Mouse (Mus musculus) hindbrain, embryonic 15.5 days (tissue): ENCODE measurements at regions not wholly inside any gene's neighbourhood (a gene's known extent, or its start where the extent isn't known, plus 50 kb on each side); places are given as distances from the start of the nearest gene placed in this dataset.

Source experiments
- ATAC-seq: fragments of 200-750 bp; cut with Nextera tagmentation; 2 replicates; pipeline ENCODE4 v1.8.0; 2017; ENCODE audit warnings: low read depth, moderate number of reproducible peaks, moderate TSS enrichment; ENCODE audit not compliant: low FRiP score
- H3K27ac ChIP-seq: fragments of 300-500 bp; sonication (generic); replicated peaks from 2 replicates; pipeline ENCODE4 v1.5.1; 2015; ENCODE audit warnings: mild to moderate bottlenecking, inconsistent platforms
- H3K27me3 ChIP-seq: fragments of 300-500 bp; sonication (generic); 2 replicates; pipeline ENCODE4 v1.6.1; 2015; ENCODE audit warnings: control low read depth, inconsistent platforms
- H3K36me3 ChIP-seq: fragments of 300-500 bp; sonication (generic); 2 replicates; pipeline ENCODE4 v1.6.1; 2015; ENCODE audit warnings: control low read depth, inconsistent platforms
- H3K4me1 ChIP-seq: fragments of 300-500 bp; sonication (generic); replicated peaks from 2 replicates; pipeline ENCODE4 v1.6.1; 2015; ENCODE audit warnings: control low read depth, inconsistent platforms
- H3K4me2 ChIP-seq: fragments of 300-500 bp; sonication (generic); 2 replicates; pipeline ENCODE4 v1.6.1; 2015; ENCODE audit warnings: moderate library complexity, mild to moderate bottlenecking, inconsistent platforms
- H3K4me3 ChIP-seq: fragments of 300-500 bp; sonication (generic); 2 replicates; pipeline ENCODE4 v1.5.1; 2015; ENCODE audit warnings: mild to moderate bottlenecking, inconsistent platforms
- H3K9ac ChIP-seq: fragments of 300-500 bp; sonication (generic); 2 replicates; pipeline ENCODE4 v1.6.1; 2015; ENCODE audit warnings: inconsistent platforms
- H3K9me3 ChIP-seq: fragments of 300-500 bp; sonication (generic); 2 replicates; pipeline ENCODE4 v1.6.1; 2016; ENCODE audit warnings: control low read depth, inconsistent platforms
- WGBS: fragments of 180-500 bp; shearing (Covaris S2); methylation state at CpG from one replicate; pipeline ENCODE4 v1.1.7; 2015; 5-methylcytosine and 5-hydroxymethylcytosine counted together

- 36% methylated on average over 1 of the region's 1 CpGs for WGBS
- Histone ChIP-seq H3K4me2 (no peak overlapping the region), H3K9me3 (no peaks in the 10 kb centered on the region), H3K36me3 (no peaks in the 10 kb centered on the region), H3K9ac (no peak overlapping the region), H3K4me1 (no peaks in the 10 kb centered on the region), H3K27ac (no peak overlapping the region), H3K4me3 (no peak overlapping the region), H3K27me3 (no peaks in the 10 kb centered on the region)
- no peak for ATAC-seq
Measured at GRCm38 (mm10) chr5:38967010-38967409, 90.4 kb upstream of the Clnk start.

- ATAC-seq: no peak
- Histone ChIP-seq H3K27ac (no peak overlapping the region), H3K4me1 (no peaks in the 10 kb centered on the region), H3K4me3 (no peak overlapping the region), H3K9ac (no peak overlapping the region), H3K27me3 (no peaks in the 10 kb centered on the region), H3K36me3 (no peaks in the 10 kb centered on the region), H3K9me3 (no peaks in the 10 kb centered on the region), H3K4me2 (no peak overlapping the region)
Measured at GRCm38 (mm10) chr5:38964445-38964844, 87.8 kb upstream of the Clnk start.

- no peak overlapping the region for H3K9ac ChIP-seq
- no peak overlapping the region for H3K4me3 ChIP-seq
- 58% methylated on average over 9 of the region's 9 CpGs for WGBS
- no peaks in the 10 kb centered on the region for H3K9me3 ChIP-seq
- H3K27me3 ChIP-seq: no peaks in the 10 kb centered on the region
- H3K27ac ChIP-seq: no peak overlapping the region
- peak; percentile 63; the same call in 1 of the 2 replicates for ATAC-seq
- no peaks in the 10 kb centered on the region for H3K36me3 ChIP-seq
- H3K4me1 ChIP-seq: no peaks in the 10 kb centered on the region
- H3K4me2 ChIP-seq: no peak overlapping the region
Measured at GRCm38 (mm10) chr5:38950520-38951288, 74.1 kb upstream of the Clnk start.

- Histone ChIP-seq H3K27me3 (no peaks in the 10 kb centered on the region), H3K27ac (no peak overlapping the region), H3K36me3 (no peaks in the 10 kb centered on the region), H3K4me1 (no peaks in the 10 kb centered on the region), H3K9me3 (no peaks in the 10 kb centered on the region), H3K9ac (no peak overlapping the region), H3K4me3 (no peak overlapping the region), H3K4me2 (no peak overlapping the region)
- 73% methylated on average over 5 of the region's 5 CpGs for WGBS
- ATAC-seq: no peak
Measured at GRCm38 (mm10) chr5:38945903-38946686, 69.5 kb upstream of the Clnk start.

GRCm38 (mm10) chr5:38932382-38933079, 55.9 kb upstream of the Clnk start:
- WGBS: 71% methylated on average over 7 of the region's 7 CpGs
- Histone ChIP-seq H3K27ac (no peak overlapping the region), H3K4me3 (no peak overlapping the region), H3K36me3 (no peaks in the 10 kb centered on the region), H3K27me3 (no peaks in the 10 kb centered on the region), H3K4me1 (no peaks in the 10 kb centered on the region), H3K4me2 (no peak overlapping the region), H3K9me3 (no peaks in the 10 kb centered on the region), H3K9ac (no peak overlapping the region)
- ATAC-seq: no peak

- Histone ChIP-seq H3K27me3 (no peaks in the 10 kb centered on the region), H3K36me3 (no peaks in the 10 kb centered on the region), H3K9me3 (no peaks in the 10 kb centered on the region), H3K4me1 (no peaks in the 10 kb centered on the region), H3K27ac (no peak overlapping the region), H3K4me3 (no peak overlapping the region), H3K4me2 (no peak overlapping the region), H3K9ac (no peak overlapping the region)
- 82% methylated on average over 3 of the region's 3 CpGs for WGBS
- no peak for ATAC-seq
Measured at GRCm38 (mm10) chr5:38927051-38927450, 50.4 kb upstream of the Clnk start.
